Mouse (Mus musculus): Measurements from ENCODE around the gene Gm20765. TPM values are rescaled to one million over a fixed set of nuclear protein-coding genes. Genes with fewer than 3 reads are reported as not detected.

Gene Gm20765
- polyA plus RNA-seq, 1 experiment from 2014 or later = not detected

Other genes with a start within 250 kb of the Gm20765 start
- gene Gm21293, start 42.5 kb upstream of the Gm20765 start, polyA plus RNA-seq (2016; fragmentation: Nextera tagmentation; extraction: Ambion mirVana) = not detected in 2 replicates
- gene Gm6763, start 34.0 kb upstream of the Gm20765 start, polyA plus RNA-seq (2016; fragmentation: Nextera tagmentation; extraction: Ambion mirVana) = not detected in 2 replicates
- not detected in 2 replicates for gene Gm8764, start 25.5 kb upstream of the Gm20765 start, polyA plus RNA-seq (2016; fragmentation: Nextera tagmentation; extraction: Ambion mirVana)
- not detected in 2 replicates for gene Gm21304, start 17.0 kb upstream of the Gm20765 start, polyA plus RNA-seq (2016; fragmentation: Nextera tagmentation; extraction: Ambion mirVana)
- gene Gm21312, start 8.5 kb upstream of the Gm20765 start, polyA plus RNA-seq (2016; fragmentation: Nextera tagmentation; extraction: Ambion mirVana) = not detected in 2 replicates
- gene Gm4340, start 8.5 kb downstream of the Gm20765 start, polyA plus RNA-seq (2016; fragmentation: Nextera tagmentation; extraction: Ambion mirVana) = not detected in 2 replicates

Measured in forebrain, embryonic 10.5 days (tissue).